Mouse (Mus musculus) testis, postnatal 14 days (tissue): ENCODE measurements at regions not wholly inside any gene's neighbourhood (a gene's known extent, or its start where the extent isn't known, plus 50 kb on each side); places are given as distances from the start of the nearest gene placed in this dataset.

Experiments used
- DNase-seq: peaks from one replicate; pipeline ENCODE4 v3.0.0; 2021; ENCODE audit warnings: low spot score

GRCm38 (mm10) chr13:32649982-32650381, 133.8 kb downstream of the Mylk4 start:
- DNase-seq: no peak

DNA sequence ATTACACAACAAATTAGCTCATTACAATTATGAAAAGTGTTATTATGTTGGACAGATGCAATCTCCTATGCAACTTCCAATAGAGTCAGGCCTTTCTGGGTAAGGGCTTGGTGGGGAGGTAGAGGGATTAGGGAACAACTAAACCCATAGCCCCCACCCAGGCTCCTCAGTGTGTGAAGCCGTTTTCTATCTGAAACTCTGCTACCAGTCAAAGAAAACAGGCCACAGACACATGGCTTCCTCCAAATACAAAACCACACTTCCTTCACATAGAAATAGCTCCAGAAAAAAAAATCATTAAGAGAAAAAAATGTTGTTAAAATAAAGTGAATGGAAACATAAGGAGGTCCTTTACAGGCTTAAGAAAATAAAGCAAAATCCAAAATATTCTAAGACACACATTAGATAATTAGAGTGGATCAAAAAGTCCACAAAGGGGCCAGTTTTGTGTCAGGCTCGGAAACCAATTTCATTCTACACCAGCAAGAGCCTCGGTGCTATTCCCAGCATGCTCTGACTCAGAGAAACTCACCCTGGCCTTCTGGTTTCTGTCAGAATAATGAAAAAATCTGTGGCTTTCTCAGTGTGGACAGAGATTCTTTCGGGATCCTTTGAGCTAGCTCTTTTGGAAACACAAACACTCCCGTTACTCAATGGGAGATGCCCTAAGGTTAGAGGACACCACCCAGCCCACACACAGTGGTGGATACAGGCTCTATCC, 140.6 kb downstream of the Mylk4 start:
- no peak for DNase-seq

GRCm38 (mm10) chr13:32640941-32641340, 142.8 kb downstream of the Mylk4 start:
- no peak for DNase-seq

- DNase-seq: no peak
Observed at GRCm38 (mm10) chr13:32630122-32630732, 153.5 kb downstream of the Mylk4 start.

GRCm38 (mm10) chr13:32613916-32614315, 169.8 kb downstream of the Mylk4 start:
- DNase-seq: no peak

DNA sequence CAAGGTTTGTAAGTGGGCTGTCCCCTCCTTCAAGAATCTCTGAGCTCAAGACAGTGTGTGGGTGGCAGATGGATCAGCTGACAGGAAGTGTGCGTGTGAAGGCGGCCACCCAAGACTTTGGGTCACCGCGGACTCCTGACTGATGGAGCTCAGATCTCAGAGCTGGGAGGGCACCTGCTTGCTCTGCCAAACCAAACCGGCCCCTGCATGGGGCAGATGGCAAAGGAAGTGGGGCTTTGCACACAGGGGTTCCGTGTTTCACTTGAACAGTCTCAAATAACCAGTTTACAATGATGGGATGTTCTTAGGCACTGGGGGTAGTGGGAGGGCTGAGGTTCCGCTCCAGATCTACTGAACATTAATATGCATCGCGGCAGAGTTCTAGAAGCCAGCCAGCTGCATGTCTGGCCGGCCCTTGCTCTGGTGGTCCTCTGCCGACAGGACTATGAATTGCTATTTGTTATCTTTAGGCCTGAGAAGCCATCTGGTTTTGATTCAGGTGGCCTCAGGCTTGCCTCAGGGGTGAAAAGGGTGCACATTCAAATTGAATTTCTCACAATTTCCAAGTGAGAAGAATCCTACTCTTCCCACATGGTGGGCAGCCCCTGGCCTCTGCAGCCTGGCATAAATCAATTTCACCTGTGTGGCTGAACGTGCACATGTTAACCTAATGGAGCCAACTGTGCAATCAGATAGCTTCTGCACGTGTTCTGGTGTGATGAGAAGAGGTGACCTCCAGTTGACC, 172.0 kb downstream of the Mylk4 start:
- DNase-seq: no peak

GRCm38 (mm10) chr13:32610970-32611369, 172.8 kb downstream of the Mylk4 start:
- no peak for DNase-seq

DNA sequence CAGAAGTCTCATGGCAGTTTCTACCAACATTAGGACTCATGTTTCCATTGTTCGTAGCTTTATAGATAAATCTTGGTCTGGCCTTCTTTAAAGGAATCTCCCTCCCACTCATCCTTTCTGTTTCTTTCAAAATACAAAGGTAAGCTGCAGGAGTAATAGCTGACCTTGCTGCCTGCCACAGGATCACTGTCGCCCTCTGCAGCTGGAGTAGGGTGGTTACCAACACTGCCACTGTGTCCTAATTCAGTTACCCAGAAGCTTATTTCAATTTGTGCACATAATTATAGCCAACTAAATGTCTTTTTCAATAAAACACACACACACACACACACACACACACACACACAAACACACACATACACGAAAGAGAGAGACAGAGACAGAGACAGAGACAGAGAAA, 175.3 kb downstream of the Mylk4 start:
- no peak for DNase-seq

GRCm38 (mm10) chr13:32603925-32604590, 179.7 kb downstream of the Mylk4 start:
- no peak for DNase-seq

GRCm38 (mm10) chr13:32601315-32601714, 182.4 kb downstream of the Mylk4 start:
- DNase-seq: no peak

GRCm38 (mm10) chr13:32593611-32594010, 190.1 kb downstream of the Mylk4 start:
- no peak for DNase-seq

GRCm38 (mm10) chr13:32593131-32593530, 190.6 kb downstream of the Mylk4 start:
- DNase-seq: no peak

DNA sequence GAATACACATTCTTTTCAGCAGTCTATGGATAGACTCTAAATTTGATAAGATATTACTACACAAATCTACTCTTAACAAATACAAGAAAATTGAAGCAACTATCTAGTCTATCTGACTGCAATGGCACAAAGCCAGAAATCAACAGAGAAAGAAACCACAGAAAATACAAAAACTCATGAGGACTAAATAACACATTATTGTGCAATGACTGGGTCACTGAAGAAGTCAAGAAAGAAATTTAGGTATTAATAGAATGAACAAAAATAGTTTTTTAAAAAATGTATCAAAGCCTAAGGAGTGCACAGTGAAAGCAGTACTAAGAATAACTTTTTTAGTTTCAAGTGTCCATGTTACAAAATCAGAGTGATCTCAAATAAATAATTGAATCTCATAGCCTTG, 202.2 kb downstream of the Mylk4 start:
- DNase-seq: no peak

- no peak for DNase-seq
Observed at GRCm38 (mm10) chr13:32567850-32568249, 215.9 kb downstream of the Mylk4 start.

DNA sequence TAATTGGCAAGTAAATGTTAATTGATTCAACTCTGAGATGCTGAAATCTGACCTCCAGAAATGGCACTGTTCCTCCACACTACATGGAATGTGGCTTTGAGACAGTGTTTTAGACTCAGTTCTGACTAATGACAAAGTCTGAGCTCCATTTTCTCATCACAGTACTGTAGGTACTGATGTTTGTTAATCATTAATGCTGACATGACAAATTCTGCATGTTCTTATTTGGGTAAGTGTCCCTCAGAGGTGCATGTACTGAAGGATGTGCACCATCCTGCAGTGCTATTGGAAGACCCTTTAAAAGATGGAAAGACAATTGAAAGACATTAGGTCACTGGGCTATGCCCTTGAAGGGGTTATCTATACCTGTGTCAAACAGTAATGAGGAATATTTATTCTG, 222.1 kb upstream of the Gmds start:
- DNase-seq: no peak

- no peak for DNase-seq
Observed at GRCm38 (mm10) chr13:32556396-32556795, 217.9 kb upstream of the Gmds start.

DNA sequence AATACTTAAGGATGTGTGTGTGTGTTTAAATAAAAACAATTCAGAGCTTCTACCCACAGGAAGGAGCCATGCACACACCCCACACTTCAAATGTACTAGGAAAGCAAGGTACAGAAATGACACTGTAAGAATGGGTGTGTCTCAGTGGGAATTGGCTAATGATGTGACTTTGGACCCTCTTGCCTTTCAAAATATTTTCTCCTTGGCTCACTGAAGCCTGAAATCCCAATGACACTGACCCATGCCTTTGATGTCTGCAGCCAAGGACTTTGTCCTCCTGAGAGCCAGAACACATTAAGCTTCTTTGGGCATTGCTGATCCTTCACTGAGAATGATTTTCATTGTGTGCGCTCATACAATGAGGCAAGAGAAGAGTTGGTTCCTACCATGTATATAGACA, 216.5 kb upstream of the Gmds start:
- no peak for DNase-seq

DNA sequence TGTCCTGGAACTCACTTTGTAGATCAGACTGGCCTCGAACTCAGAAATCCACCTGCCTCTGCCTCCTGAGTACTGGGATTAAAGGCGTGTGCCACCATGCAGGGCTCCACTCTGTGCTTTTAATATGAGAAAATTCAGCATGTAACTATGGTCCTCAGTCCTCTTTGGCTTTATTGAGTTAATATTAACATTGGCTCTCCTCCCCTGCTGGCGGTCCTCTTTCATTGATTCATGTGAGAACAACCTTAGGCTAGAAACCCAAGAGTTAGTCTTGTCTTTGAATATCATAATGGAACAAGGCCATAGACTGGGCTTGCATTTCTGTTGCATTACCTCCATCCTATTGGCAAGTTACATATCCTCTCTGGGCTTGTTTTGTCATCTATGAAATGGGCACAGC, 216.1 kb upstream of the Gmds start:
- DNase-seq: no peak

DNA sequence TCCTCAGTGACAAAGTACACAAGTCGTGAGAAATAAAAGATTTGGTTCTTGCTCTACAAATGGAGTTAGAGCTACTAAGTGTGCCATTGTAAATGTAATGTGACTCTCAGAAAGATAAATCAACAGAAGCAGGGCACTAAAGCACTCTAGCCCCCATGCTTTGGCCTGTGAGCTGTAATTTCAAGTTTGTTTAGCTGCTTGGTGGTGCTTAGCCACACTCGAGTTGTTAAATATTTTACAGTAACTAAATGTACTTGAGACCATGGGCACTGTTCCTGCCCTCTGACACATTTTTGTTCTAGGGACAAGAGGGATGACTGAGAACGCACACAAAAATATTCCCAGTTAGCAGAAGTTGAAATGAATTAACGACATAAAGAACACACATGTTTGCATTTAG, 214.6 kb upstream of the Gmds start:
- no peak for DNase-seq

DNA sequence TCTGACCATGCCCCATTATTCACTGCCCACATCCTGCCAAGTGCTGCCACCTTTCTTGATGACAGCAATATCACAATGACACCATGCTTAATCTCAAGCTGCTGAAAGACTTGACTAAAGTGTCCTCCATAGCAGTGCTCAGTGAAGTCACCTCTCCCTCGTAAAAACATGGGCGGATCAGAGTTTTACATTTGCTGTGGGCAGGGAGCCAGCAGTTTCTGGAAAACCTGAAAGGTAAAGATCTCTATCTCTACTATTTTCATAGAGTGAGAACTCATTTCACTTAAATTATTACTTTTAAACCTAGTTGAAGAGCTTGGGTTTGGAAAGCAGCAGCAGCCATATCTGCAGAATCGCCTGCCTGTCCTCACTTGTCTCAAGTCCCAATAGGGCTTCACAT, 211.6 kb upstream of the Gmds start:
- no peak for DNase-seq

- no peak for DNase-seq
Observed at GRCm38 (mm10) chr13:32547126-32547525, 208.6 kb upstream of the Gmds start.

DNA sequence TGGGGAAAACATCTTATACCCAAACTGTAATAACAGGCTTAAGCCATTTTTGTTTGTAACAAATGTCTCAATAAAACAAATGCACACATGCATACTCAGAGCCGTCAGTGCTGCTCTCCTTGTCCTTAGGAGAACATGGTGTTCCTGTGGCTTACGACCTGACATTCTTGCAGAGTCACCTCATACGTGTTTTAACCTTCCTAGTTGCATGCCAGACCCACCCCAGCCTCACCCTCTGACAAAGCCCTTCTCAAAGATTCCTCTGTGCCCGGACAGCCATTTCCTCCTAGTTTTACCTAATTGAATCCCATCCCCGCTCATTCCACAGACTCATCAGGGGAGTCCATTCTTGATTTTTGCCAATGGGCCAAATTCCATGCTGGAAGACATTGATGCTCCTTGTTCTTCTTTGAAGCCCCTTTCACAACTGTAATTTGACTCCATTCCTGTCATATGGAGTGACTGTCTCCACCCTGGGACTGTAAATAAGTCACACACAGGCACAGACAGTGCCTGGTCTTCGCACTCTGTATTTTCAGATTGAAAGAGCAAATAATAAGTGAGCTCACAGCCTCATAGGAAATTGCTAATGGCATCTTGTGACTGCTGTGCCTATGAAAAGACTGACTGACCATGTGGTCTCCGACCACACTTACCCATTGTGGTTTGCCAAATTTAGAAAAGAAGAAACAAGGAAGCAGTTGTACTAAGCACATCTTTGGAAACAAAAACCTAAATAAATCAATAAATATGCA, 206.6 kb upstream of the Gmds start:
- no peak for DNase-seq
